Mouse (Mus musculus) urinary bladder, postnatal 10 days (tissue): ENCODE data around the gene Ap2a2.

Source experiments
- DNase-seq: peaks from one replicate; pipeline ENCODE4 v3.0.0; 2022; ENCODE audit warnings: low spot score

The Ap2a2 gene

GRCm38 (mm10) chr7:141561682-141562391 lies at the start of gene Ap2a2:
TSS of gene Ap2a2 (plus strand) at chr7:141562173.
- peak; percentile 63 for DNase-seq

- DNase-seq, result no peak
These were observed 44.3 kb upstream of the Ap2a2 start for GRCm38 (mm10) chr7:141517638-141518037.

GRCm38 (mm10) chr7:141518296-141518695 lies 43.7 kb upstream of the Ap2a2 start:
- no peak for DNase-seq

- DNase-seq, result no peak
These were observed 43.0 kb upstream of the Ap2a2 start for GRCm38 (mm10) chr7:141518926-141519325.

- no peak for DNase-seq
These were observed 42.2 kb upstream of the Ap2a2 start for GRCm38 (mm10) chr7:141519795-141520194.

GRCm38 (mm10) chr7:141523007-141523406 lies 39.0 kb upstream of the Ap2a2 start:
- no peak for DNase-seq

GRCm38 (mm10) chr7:141524271-141524670 lies 37.7 kb upstream of the Ap2a2 start:
- no peak for DNase-seq

- no peak for DNase-seq
These were observed 37.0 kb upstream of the Ap2a2 start for GRCm38 (mm10) chr7:141524760-141525579.

GRCm38 (mm10) chr7:141525580-141525925 lies 36.4 kb upstream of the Ap2a2 start:
- DNase-seq, result no peak

- no peak for DNase-seq
These were observed 26.4 kb upstream of the Ap2a2 start for GRCm38 (mm10) chr7:141535570-141535969.

- no peak for DNase-seq
These were observed 23.0 kb upstream of the Ap2a2 start for GRCm38 (mm10) chr7:141538852-141539555.

- DNase-seq, result peak; percentile 94
These were observed 22.2 kb upstream of the Ap2a2 start, which contains the start of gene Chid1 for GRCm38 (mm10) chr7:141539556-141540311. TSS of gene Chid1 (minus strand) at chr7:141539857.

GRCm38 (mm10) chr7:141540312-141541081 lies 21.5 kb upstream of the Ap2a2 start:
- no peak for DNase-seq

GRCm38 (mm10) chr7:141541681-141542080 lies 20.3 kb upstream of the Ap2a2 start:
- no peak for DNase-seq

- DNase-seq, result no peak
These were observed 19.4 kb upstream of the Ap2a2 start for GRCm38 (mm10) chr7:141542588-141542987.

GRCm38 (mm10) chr7:141544654-141545053 lies 17.3 kb upstream of the Ap2a2 start:
- no peak for DNase-seq

GRCm38 (mm10) chr7:141549432-141550061 lies 12.4 kb upstream of the Ap2a2 start:
- no peak for DNase-seq

- no peak for DNase-seq
These were observed 11.5 kb upstream of the Ap2a2 start for GRCm38 (mm10) chr7:141550464-141550863.

GRCm38 (mm10) chr7:141558329-141558776 lies 3.6 kb upstream of the Ap2a2 start:
- DNase-seq, result no peak

- DNase-seq, result no peak
These were observed 3.0 kb upstream of the Ap2a2 start for GRCm38 (mm10) chr7:141558946-141559345.
